Mouse (Mus musculus) G1E (cell line): ENCODE measurements around the gene Phlda3. TPM values are rescaled to one million over a fixed set of nuclear protein-coding genes. Genes with fewer than 3 reads are reported as not detected.

Experiments used
- ATAC-seq: 2 replicates; pipeline ENCODE4 v1.8.0; 2016; ENCODE audit warnings: mild to moderate bottlenecking; ENCODE audit not compliant: insufficient number of reproducible peaks, poor library complexity, low FRiP score, severe bottlenecking; ENCODE audit errors: extremely low read depth
- DNase-seq: peaks from one replicate; pipeline ENCODE4 v3.0.0; 2012; ENCODE audit warnings: low spot score
- H3K27me3 ChIP-seq: 2 replicates; pipeline ENCODE4 v1.6.1; 2012; ENCODE audit warnings: mild to moderate bottlenecking, low read length, inconsistent platforms; ENCODE audit not compliant: insufficient read depth
- H3K36me3 ChIP-seq: replicated peaks from 2 replicates; pipeline ENCODE3; 2012; ENCODE audit warnings: mild to moderate bottlenecking, inconsistent platforms
- H3K4me1 ChIP-seq: 2 replicates; pipeline ENCODE4 v1.6.1; 2012; ENCODE audit warnings: low read depth, low read length, inconsistent platforms, mixed read lengths; ENCODE audit not compliant: insufficient read depth
- H3K4me3 ChIP-seq: 2 replicates; pipeline ENCODE4 v1.5.1; 2012; ENCODE audit warnings: low read depth, mild to moderate bottlenecking, inconsistent platforms, low read length, moderate library complexity, mixed read lengths
- H3K9me3 ChIP-seq: replicated peaks from 2 replicates; pipeline ENCODE4 v1.6.1; 2012; ENCODE audit warnings: inconsistent platforms
- CTCF ChIP-seq: IDR thresholded peaks from 2 replicates; pipeline ENCODE4 v1.5.1; 2012; ENCODE audit warnings: low read depth, low read length, inconsistent platforms, mixed read lengths
- GATA1 ChIP-seq: IDR thresholded peaks from 2 replicates; pipeline ENCODE4 v1.6.1; 2012; ENCODE audit warnings: borderline replicate concordance, low read length, inconsistent platforms, mixed read lengths
- GATA2 ChIP-seq: IDR thresholded peaks from 2 replicates; pipeline ENCODE4 v1.6.1; 2012; ENCODE audit warnings: low read depth, low read length, inconsistent platforms, borderline replicate concordance
- POLR2AphosphoS5 ChIP-seq: IDR thresholded peaks from 2 replicates; pipeline ENCODE4 v1.6.1; 2012; ENCODE audit warnings: low read depth, low read length, inconsistent platforms; ENCODE audit not compliant: insufficient replicate concordance
- TAL1 ChIP-seq: conservative IDR thresholded peaks from 2 replicates; pipeline ENCODE4 v1.6.1; 2012; ENCODE audit warnings: low read depth, low read length, inconsistent platforms, mixed read lengths
- polyA plus RNA-seq: library from polyadenylated mRNA; stranded (reverse); fragments of >175 nt; gene quantifications from 2 replicates; pipeline ENCODE4 v1.2.3, GENCODE M21; 2012
- total RNA-seq, 2 experiments: library from RNA; stranded (forward) in 1 of 2; stranded (reverse) in 1 of 2; fragments of 200-1000 nt in 1 of 2; fragments of >200 nt in 1 of 2; fragmentation: Nextera tagmentation in 1 of 2; gene quantifications; 2 replicates each; pipeline ENCODE4 v1.2.3; 2014 to 2017

The Phlda3 gene
- total RNA-seq (2014; fragmentation: Nextera tagmentation) (not detected in 2 replicates), total RNA-seq (2017) (0.98 and 1.7 TPM in 2 replicates), polyA plus RNA-seq (5.2 and 5.4 TPM in 2 replicates)

DNA sequence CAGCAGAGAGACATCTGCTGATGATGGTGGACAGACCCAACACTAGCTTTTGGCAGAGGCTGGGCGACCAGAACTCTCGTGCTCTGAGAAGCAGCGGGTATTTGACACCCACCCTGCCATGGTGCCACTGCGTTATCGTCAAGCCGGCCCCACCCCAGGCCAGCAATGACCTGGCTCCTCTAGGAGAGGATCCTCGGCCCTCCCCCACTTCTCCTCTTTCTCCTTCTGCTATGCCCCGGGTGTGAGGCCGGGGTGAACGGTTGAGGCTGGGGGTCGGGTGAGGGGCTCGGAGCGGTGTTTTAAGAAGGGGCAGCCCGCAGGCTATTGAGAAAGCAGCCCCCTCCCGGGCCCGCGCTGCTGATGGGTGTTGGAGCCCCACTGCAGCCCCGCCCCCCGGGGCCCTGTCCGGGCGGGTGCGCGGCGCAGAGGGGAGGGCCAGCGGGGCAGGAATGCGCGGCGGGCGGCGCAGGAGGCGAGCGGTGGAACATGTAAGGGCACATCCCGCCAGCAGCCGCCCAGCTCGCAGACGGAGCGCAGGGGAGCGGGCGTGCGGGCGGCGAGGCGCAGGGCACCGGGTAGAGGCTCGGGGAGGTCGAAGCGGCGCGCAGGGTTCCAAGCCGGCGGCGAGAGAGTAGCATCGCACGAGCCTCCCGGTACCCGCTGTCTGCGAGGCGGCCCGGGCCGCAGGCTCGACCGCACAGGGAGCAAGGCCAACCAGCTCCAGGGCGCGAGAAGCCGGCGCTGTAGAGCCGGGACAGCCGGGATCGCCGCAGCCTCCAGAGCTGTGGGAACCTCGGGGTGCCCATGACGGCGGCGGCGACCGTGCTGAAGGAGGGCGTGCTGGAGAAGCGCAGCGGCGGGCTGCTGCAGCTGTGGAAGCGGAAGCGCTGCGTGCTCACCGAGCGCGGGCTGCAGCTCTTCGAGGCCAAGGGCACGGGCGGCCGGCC, at the start of gene Phlda3:
Gene Phlda3 (plus strand): TSS at position 475 of the 947 bp plus-strand sequence.
- H3K4me1 ChIP-seq, result peaks cover 28% of the 10 kb centered on the region
- peak within 1 kb of the TSS; percentile 72 for H3K4me3 ChIP-seq
- H3K27me3 ChIP-seq, result peaks cover 25% of the 10 kb centered on the region
- DNase-seq, result peak; percentile 50
- H3K9me3 ChIP-seq, result no peaks in the 10 kb centered on the region; the same call in 1 of the 2 replicates
- H3K36me3 ChIP-seq, result peaks cover 3% of the 10 kb centered on the region
- 0 out of 2 replicates have a peak, but pooled peaks have one; percentile 9 for ATAC-seq
- no peak for TF ChIP-seq GATA2
- TF ChIP-seq GATA1, result no peak
- no peak for TF ChIP-seq TAL1
- TF ChIP-seq CTCF, result no peak
- TF ChIP-seq POLR2AphosphoS5, result no peak

DNA sequence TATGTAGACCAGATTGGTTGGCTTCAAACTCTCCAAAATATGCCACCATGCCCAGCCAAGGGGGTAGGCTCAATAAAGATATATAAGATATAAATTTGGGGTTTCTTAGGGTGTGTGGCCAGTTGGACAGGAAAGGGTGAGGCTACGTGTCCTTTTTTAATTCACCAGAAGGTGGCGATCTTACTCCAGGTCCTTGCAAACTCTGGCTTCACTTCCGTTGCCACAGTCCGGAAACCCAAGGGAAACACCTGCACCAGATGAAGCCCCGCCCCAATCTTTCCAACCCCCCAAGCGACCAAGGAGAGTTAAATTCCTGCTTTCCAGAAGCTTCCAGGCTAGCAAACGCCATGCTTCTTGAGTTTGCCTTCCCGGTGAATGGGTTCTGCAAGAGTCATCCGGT, 46.4 kb upstream of the Phlda3 start:
- no peak for TF ChIP-seq GATA2
- peak; percentile 52; the same call in 1 of the 2 replicates for TF ChIP-seq CTCF
- ATAC-seq, result peak; percentile 28; the same call in 1 of the 2 replicates
- no peaks in the 10 kb centered on the region for H3K36me3 ChIP-seq
- H3K4me1 ChIP-seq, result peaks cover 12% of the 10 kb centered on the region
- H3K27me3 ChIP-seq, result no peaks in the 10 kb centered on the region
- peak; percentile 49 for DNase-seq
- no peak overlapping the region for H3K4me3 ChIP-seq
- H3K9me3 ChIP-seq, result no peaks in the 10 kb centered on the region

DNA sequence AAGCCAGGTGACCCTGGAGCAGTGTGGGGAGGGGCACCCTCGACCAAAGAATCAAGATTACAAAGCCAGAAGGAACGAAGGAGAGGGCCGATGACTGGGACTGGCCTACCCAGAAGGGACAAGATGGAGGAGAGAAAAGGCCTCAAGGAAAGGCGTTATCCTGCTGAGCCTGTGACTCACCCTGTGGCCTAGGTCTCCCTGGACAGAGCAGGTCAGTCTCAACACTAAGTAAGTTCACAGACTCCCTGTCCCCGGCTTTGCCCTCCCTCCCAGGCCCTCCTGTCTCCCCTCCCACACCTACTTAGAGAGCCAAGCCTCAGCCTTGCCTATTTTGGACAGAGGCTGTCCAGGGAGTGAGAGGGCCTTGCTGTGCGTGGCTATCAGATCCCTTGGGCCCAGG, 45.9 kb upstream of the Phlda3 start, which contains the start of gene Csrp1:
Gene Csrp1 (plus strand): TSS at position 79 of the 400 bp plus-strand sequence.
- H3K27me3 ChIP-seq, result no peaks in the 10 kb centered on the region
- H3K9me3 ChIP-seq, result no peaks in the 10 kb centered on the region
- H3K36me3 ChIP-seq, result no peaks in the 10 kb centered on the region
- TF ChIP-seq CTCF, result no peak
- ATAC-seq (no peak), DNase-seq (no peak)
- no peak within 1 kb of the TSS for H3K4me3 ChIP-seq
- peaks cover 9% of the 10 kb centered on the region for H3K4me1 ChIP-seq

DNA sequence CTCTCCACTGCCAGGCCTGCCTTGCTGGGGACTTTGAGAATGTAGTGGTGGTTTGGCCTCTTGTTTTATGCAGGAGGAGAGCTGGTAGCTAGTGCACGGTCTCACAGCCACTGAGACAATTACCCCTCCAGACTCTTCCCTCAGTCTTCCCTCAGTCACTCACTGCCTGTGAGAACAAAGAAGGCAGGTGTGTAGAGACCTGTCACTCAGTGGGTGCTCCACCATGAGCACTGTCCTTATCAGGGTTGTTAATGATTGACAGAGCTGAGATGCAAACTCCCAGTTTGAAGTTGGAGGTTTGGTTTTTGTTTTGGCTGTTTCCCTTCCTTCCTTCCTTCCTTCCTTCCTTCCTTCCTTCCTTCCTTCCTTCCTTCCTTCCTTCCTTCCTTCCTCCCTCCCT, 42.9 kb upstream of the Phlda3 start:
- no peak overlapping the region for H3K4me3 ChIP-seq
- H3K9me3 ChIP-seq, result no peaks in the 10 kb centered on the region
- 0 out of 2 replicates have a peak, but pooled peaks cover 2% of the 10 kb centered on the region for H3K27me3 ChIP-seq
- H3K4me1 ChIP-seq, result peaks cover 3% of the 10 kb centered on the region; the same call in 1 of the 2 replicates
- ATAC-seq (no peak), DNase-seq (no peak)
- H3K36me3 ChIP-seq, result no peaks in the 10 kb centered on the region
- no peak for TF ChIP-seq POLR2AphosphoS5
- no peak for TF ChIP-seq GATA2
- no peak for TF ChIP-seq CTCF
- TF ChIP-seq GATA1, result no peak
- no peak for TF ChIP-seq TAL1

DNA sequence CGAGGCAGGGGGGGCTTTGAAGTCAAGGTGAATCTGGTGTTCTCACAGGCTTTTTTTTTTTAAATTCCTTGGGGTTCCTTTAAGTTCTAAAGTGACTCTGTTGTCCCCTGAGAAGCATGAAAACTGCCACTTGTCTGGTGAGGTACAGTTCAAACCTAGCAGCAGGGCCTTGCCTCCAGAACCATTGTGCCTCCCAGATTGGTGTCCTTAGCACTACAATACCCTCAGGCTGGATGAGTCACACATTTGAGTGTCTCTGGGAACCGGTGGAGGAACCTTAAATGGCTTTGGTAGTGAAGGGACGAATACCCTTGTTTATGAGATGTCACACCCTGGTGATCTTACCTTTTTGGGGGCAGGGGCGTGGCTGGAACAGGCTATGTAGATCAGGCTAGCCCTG, 41.8 kb upstream of the Phlda3 start:
- Histone ChIP-seq H3K4me1 (peaks cover 5% of the 10 kb centered on the region; the same call in 1 of the 2 replicates), H3K27me3 (peaks cover 10% of the 10 kb centered on the region)
- no peak for DNase-seq

DNA sequence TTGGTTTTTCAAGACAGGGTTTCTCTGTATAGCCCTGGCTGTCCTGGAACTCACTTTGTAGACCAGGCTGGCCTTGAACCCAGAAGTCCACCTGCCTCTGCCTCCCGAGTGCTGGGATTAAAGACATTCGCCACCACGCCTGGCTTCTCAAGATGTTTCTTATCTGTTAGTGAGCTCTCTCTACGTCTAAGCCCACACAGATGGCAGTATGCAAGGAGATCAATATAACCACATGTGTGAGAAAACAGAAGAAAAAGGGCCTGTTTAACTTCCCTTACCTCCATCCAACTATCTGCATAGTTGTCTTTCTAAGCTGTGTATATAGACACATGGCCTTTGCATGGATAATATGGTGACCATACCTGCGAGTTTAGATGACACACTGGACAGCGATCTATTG, 40.6 kb upstream of the Phlda3 start:
- no peaks in the 10 kb centered on the region for H3K36me3 ChIP-seq
- no peak overlapping the region for H3K4me3 ChIP-seq
- TF ChIP-seq TAL1 (no peak), GATA1 (no peak), POLR2AphosphoS5 (no peak), GATA2 (no peak), CTCF (no peak)
- peaks cover 5% of the 10 kb centered on the region; the same call in 1 of the 2 replicates for H3K4me1 ChIP-seq
- ATAC-seq (no peak), DNase-seq (no peak)
- H3K27me3 ChIP-seq, result peaks cover 19% of the 10 kb centered on the region
- H3K9me3 ChIP-seq, result no peaks in the 10 kb centered on the region

More for the DNA sequence above, 41.8 kb upstream of the Phlda3 start:
- ATAC-seq, result no peak
- no peaks in the 10 kb centered on the region for H3K36me3 ChIP-seq
- H3K9me3 ChIP-seq, result no peaks in the 10 kb centered on the region
- no peak for TF ChIP-seq GATA2
- TF ChIP-seq CTCF, result no peak
- TF ChIP-seq POLR2AphosphoS5, result no peak
- no peak for TF ChIP-seq GATA1
- no peak for TF ChIP-seq TAL1
- no peak overlapping the region for H3K4me3 ChIP-seq

DNA sequence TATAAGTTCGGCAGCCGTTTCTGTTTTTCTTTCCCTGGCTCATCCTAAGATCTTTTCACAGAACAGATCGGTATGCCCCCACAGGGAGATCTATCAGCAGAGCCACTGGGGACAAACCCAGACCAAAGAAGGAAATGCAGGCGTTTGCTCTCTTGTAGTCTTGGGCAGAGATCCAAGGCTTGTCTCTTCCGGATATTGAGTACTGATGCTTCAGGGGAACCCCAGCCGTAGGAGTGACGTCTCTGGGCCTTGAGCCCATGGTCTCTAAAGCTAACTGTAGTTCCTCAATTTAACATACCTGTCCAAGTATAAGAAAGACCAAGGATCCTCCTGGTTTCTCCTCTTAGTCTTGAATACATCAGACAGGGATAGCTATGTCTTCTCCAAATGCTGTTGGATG, 40.0 kb upstream of the Phlda3 start:
- Histone ChIP-seq H3K4me1 (peaks cover 5% of the 10 kb centered on the region; the same call in 1 of the 2 replicates), H3K27me3 (peaks cover 22% of the 10 kb centered on the region), H3K4me3 (no peak overlapping the region), H3K36me3 (no peaks in the 10 kb centered on the region), H3K9me3 (no peaks in the 10 kb centered on the region)
- DNase-seq (no peak), ATAC-seq (no peak)
- no peak for TF ChIP-seq GATA2
- TF ChIP-seq POLR2AphosphoS5, result no peak
- TF ChIP-seq CTCF, result no peak
- TF ChIP-seq GATA1, result no peak
- TF ChIP-seq TAL1, result no peak
